Mouse (Mus musculus) hindbrain, embryonic 14.5 days (tissue): Measurements from ENCODE around the gene Kcnj8. TPM values are rescaled to one million over a fixed set of nuclear protein-coding genes. Genes with fewer than 3 reads are reported as not detected.

Experiments
- ATAC-seq: fragments of 200-750 bp; cut with Nextera tagmentation; 2 replicates; pipeline ENCODE4 v1.8.0; 2017; ENCODE audit warnings: moderate number of reproducible peaks, mild to moderate bottlenecking, moderate TSS enrichment, moderate library complexity; ENCODE audit not compliant: low FRiP score
- DNase-seq: peaks from one replicate; pipeline ENCODE4 v3.0.0-alpha.2; 2015; ENCODE audit warnings: low spot score
- H3K27ac ChIP-seq: fragments of 300-500 bp; sonication (generic); 2 replicates; pipeline ENCODE4 v1.5.1; 2014; ENCODE audit warnings: mild to moderate bottlenecking, moderate library complexity
- H3K27me3 ChIP-seq: fragments of 300-500 bp; sonication (generic); 2 replicates; pipeline ENCODE4 v1.6.1; 2014; ENCODE audit warnings: mild to moderate bottlenecking, low read length, mixed read lengths; ENCODE audit not compliant: control insufficient read depth, insufficient read depth
- H3K36me3 ChIP-seq: fragments of 300-500 bp; sonication (generic); replicated peaks from 2 replicates; pipeline ENCODE4 v1.6.1; 2014; ENCODE audit not compliant: control insufficient read depth, insufficient read depth
- H3K4me1 ChIP-seq: fragments of 300-500 bp; sonication (generic); replicated peaks from 2 replicates; pipeline ENCODE4 v1.6.1; 2014; ENCODE audit warnings: antibody characterized with exemption, low read length, mixed read lengths; ENCODE audit not compliant: control insufficient read depth, insufficient read depth
- H3K4me2 ChIP-seq: fragments of 300-500 bp; sonication (generic); replicated peaks from 2 replicates; pipeline ENCODE4 v1.6.1; 2014; ENCODE audit warnings: mild to moderate bottlenecking, moderate library complexity
- H3K4me3 ChIP-seq: fragments of 300-500 bp; sonication (generic); replicated peaks from 2 replicates; pipeline ENCODE4 v1.5.1; 2014; ENCODE audit warnings: mild to moderate bottlenecking, low read length
- H3K9ac ChIP-seq: fragments of 300-500 bp; sonication (generic); 2 replicates; pipeline ENCODE4 v1.6.1; 2014
- H3K9me3 ChIP-seq: fragments of 300-500 bp; sonication (generic); 2 replicates; pipeline ENCODE4 v1.6.1; 2016; ENCODE audit warnings: low read length; ENCODE audit not compliant: control insufficient read depth
- WGBS: fragments of 180-500 bp; shearing (Covaris S2); extraction: QIAGEN DNeasy Blood & Tissue Kit; methylation state at CpG from one replicate; pipeline ENCODE4 v1.1.7; 2014; 5-methylcytosine and 5-hydroxymethylcytosine counted together
- polyA plus RNA-seq: library from polyadenylated mRNA; unstranded; fragments of >200 nt; fragmentation: Nextera tagmentation; extraction: Ambion mirVana; gene quantifications from 2 replicates; pipeline ENCODE4 v1.2.1, GENCODE M21; 2014

Gene Kcnj8
- 12.4 and 12.9 TPM in 2 replicates for polyA plus RNA-seq

DNA sequence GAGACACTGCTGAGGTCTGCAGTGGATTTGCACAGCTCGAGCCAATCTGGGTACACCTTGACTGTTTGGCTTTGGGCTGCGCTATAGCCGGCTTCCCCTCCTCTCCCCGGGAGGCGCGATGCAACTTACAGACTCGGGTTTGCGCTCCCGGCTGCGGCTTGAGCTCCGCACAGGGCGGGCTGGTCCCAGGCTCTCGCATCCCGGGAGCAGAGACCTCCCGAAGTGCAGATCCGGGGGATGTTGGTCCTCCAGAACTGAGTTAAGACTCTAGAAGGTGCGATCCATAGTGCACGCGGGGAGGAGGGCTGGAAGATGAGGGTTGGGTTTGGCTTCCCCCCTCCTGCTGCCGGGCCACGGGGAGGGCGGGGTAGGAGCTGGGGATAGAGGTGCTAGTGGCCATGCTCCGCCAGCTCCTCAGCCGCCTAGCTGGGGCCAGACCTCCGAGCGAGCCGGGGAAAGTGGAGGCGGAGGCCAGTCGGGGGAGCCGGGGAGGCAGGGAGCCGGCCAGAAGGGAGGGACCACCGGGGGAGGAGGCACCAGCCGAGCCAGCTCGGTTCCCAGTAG is at the start of gene Kcnj8:
TSS of gene Kcnj8 (minus strand) at position 560 of the 564 bp plus-strand sequence.
- H3K4me2 ChIP-seq: peak within 1 kb of the TSS; percentile 97
- no peaks in the 10 kb centered on the region for H3K36me3 ChIP-seq
- peaks cover 59% of the 10 kb centered on the region for H3K27me3 ChIP-seq
- peaks cover 20% of the 10 kb centered on the region for H3K4me1 ChIP-seq
- H3K27ac ChIP-seq: no peak within 1 kb of the TSS
- ATAC-seq: peak; percentile 84
- no peaks in the 10 kb centered on the region for H3K9me3 ChIP-seq
- peak within 1 kb of the TSS; percentile 44 for H3K4me3 ChIP-seq
- WGBS: under 1% methylated on average over 33 of the region's 34 CpGs
- peak; percentile 40 for DNase-seq
- peak within 1 kb of the TSS; percentile 38 for H3K9ac ChIP-seq

DNA sequence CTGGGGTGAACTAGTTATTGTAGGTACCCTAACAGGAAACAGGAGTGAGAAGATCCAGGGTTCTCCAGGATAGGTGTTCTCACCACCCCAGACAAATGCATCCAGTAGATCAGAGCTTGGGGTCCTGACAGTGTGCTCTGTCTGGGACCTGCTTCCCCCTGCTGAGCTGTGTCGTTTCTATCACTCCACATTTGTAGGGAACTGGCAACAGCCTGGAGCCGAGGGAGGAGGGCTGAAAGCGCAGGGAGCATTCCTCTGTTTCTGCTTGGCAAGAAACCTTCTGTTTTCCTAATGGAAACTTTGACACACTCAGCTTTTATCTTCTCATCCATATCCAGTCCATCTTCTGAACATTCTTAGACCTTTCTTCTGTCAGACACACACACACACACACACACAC is 45.2 kb upstream of the Kcnj8 start:
- Histone ChIP-seq H3K27me3 (no peaks in the 10 kb centered on the region), H3K27ac (no peak overlapping the region), H3K9me3 (no peaks in the 10 kb centered on the region), H3K4me2 (no peak overlapping the region), H3K36me3 (no peaks in the 10 kb centered on the region), H3K9ac (no peak overlapping the region), H3K4me1 (no peaks in the 10 kb centered on the region), H3K4me3 (no peak overlapping the region)
- DNase-seq (no peak), ATAC-seq (no peak)
- WGBS: 46% methylated on average over 3 of the region's 3 CpGs

DNA sequence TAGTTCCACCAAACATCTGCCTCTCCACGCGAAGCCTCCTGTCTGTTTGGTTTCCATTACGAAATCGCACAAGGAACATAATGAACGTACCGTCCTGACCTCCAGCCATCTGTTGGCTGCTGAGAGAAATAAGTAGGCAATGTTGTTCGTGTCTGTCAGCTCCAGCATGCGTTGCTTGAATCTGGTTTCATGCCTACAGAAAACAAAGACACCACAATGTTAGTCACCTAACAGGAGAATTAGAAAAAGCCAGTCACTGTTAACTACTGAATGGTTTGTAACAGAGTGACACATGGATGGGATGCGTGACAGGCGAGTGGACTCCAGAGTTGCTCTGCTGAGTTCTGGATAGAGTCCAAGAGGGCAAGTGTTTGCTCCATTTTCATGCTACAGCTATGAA is 42.9 kb upstream of the Kcnj8 start:
- WGBS: 70% methylated on average over 10 of the region's 10 CpGs
- no peaks in the 10 kb centered on the region for H3K36me3 ChIP-seq
- no peak for DNase-seq
- peak; percentile 27; the same call in 1 of the 2 replicates for ATAC-seq
- H3K4me1 ChIP-seq: no peaks in the 10 kb centered on the region
- H3K4me2 ChIP-seq: no peak overlapping the region
- no peak overlapping the region for H3K27ac ChIP-seq
- no peaks in the 10 kb centered on the region for H3K27me3 ChIP-seq
- no peak overlapping the region for H3K9ac ChIP-seq
- no peak overlapping the region for H3K4me3 ChIP-seq
- H3K9me3 ChIP-seq: no peaks in the 10 kb centered on the region

DNA sequence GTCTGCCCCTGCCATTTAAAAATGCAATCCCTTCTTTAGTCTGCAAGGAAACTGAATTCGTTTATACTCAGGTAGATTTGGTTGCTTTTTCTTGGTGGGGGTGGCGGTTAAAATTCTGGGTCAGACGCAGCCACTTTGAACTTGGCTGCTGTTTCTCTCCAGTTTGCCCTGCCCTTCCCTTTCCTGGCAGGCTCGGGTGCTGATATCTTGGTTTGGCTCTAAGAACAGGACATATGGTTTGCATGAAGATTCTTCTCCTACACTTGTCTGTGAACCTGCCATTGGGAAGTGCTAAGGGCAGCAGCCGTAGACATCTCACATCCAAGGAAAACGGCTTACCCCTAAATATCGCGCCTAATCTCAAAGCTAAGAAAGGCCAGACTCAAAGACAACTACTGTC is 41.0 kb upstream of the Kcnj8 start:
- Histone ChIP-seq H3K4me1 (no peaks in the 10 kb centered on the region), H3K27ac (no peak overlapping the region), H3K4me2 (no peak overlapping the region), H3K9me3 (no peaks in the 10 kb centered on the region), H3K4me3 (no peak overlapping the region), H3K27me3 (no peaks in the 10 kb centered on the region), H3K36me3 (no peaks in the 10 kb centered on the region), H3K9ac (no peak overlapping the region)
- whole genome bisulfite sequencing: 89% methylated on average over 8 of the region's 8 CpGs
- DNase-seq: no peak
- ATAC-seq: no peak

DNA sequence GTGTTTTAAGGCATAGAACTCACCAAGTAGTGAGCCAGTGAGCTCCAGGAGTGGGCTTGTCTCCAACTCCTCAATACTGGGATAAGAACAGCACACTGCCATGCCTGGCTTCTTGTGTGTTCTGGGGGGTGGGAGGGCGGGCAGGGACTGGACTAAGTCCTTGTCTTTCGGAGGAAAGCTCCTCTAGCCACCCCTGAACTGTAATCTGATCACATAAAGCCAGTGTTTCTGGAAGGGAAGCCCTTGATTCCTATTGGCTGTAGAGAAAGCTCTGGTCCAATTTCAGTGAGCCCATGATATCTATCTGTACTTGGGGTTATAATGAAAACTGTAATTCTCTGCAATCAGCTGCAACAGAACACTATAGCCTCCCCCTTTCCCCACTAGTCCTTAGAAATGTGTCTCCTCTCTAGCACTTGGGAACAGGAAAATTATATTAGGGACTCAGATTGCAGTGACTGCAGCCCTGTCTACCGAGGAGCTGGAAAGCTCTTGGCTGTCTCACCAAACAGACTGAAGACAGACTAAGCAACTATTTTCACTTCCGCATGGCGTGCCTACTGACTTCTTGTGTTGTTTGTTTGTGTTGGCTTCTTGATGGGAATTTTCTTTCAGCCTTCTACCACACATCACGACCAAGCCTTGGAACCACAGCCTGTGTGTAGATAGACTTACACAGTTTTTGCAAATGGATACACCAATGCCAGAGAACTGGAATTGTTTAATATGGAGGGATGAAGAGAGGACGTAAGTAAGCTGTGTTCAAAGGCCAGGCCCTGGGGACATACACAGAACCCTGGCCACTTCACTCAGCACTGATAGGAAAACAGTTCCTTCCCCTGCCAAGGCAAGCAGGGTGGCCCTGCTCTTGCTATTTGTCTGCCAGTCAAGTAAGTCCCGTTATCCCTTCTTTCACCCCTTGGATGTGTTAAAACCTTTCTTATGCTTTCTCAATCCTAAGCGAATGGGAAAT is 38.3 kb upstream of the Kcnj8 start:
- H3K4me1 ChIP-seq: no peaks in the 10 kb centered on the region
- H3K4me2 ChIP-seq: no peak overlapping the region
- no peak overlapping the region for H3K27ac ChIP-seq
- no peaks in the 10 kb centered on the region for H3K36me3 ChIP-seq
- ATAC-seq: no peak
- DNase-seq: no peak
- no peaks in the 10 kb centered on the region for H3K27me3 ChIP-seq
- no peak overlapping the region for H3K4me3 ChIP-seq
- WGBS: 76% methylated on average over 9 of the region's 9 CpGs
- H3K9ac ChIP-seq: no peak overlapping the region
- H3K9me3 ChIP-seq: no peaks in the 10 kb centered on the region

DNA sequence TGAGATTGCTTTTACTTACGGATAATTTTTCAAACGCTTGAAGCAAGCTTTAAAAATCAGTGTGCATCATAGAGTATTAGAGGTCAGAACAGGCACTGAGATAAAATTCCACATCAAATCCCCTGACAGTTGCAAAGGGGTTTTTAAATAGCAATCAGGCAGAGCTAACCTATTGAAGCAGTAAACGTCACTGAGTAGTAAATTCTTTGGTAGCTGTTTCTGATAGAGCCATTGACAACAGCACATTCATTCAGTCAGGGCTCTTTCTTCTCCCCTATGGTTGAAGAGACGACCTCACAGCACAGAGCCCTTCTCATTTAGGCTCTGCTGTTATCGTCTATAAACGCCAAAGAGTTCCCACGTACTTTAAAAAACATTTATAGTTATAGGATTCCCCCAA is 35.7 kb upstream of the Kcnj8 start:
- DNase-seq (no peak), ATAC-seq (no peak)
- Histone ChIP-seq H3K36me3 (no peaks in the 10 kb centered on the region), H3K9me3 (no peaks in the 10 kb centered on the region), H3K27me3 (no peaks in the 10 kb centered on the region), H3K4me3 (no peak overlapping the region), H3K4me2 (no peak overlapping the region), H3K4me1 (no peaks in the 10 kb centered on the region), H3K27ac (no peak overlapping the region), H3K9ac (no peak overlapping the region)
- WGBS: 61% methylated on average over 7 of the region's 7 CpGs

DNA sequence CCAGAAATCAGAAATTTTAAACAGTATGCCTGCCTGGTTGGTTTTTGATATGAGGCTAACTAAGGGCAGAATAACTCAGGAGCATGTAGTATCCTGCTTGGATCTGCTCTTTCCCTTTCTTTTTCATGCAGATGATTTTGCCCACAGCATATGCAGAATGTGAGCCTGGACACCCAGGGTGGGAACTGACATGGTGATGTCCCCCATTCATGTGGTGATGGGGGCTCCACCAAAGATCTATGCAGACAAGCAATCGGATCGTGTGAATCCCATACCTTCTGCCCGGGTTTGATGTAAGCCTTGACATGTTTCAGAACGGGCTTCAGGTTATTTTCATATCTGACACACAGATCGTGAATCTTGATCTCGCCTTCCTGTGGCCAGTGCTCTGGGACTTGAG is 31.4 kb upstream of the Kcnj8 start:
- no peaks in the 10 kb centered on the region for H3K36me3 ChIP-seq
- no peak overlapping the region for H3K4me3 ChIP-seq
- ATAC-seq: no peak
- WGBS: 62% methylated on average over 6 of the region's 6 CpGs
- H3K4me2 ChIP-seq: no peak overlapping the region
- no peaks in the 10 kb centered on the region for H3K4me1 ChIP-seq
- H3K27ac ChIP-seq: no peak overlapping the region
- no peak overlapping the region for H3K9ac ChIP-seq
- no peak for DNase-seq
- H3K27me3 ChIP-seq: no peaks in the 10 kb centered on the region
- H3K9me3 ChIP-seq: no peaks in the 10 kb centered on the region

DNA sequence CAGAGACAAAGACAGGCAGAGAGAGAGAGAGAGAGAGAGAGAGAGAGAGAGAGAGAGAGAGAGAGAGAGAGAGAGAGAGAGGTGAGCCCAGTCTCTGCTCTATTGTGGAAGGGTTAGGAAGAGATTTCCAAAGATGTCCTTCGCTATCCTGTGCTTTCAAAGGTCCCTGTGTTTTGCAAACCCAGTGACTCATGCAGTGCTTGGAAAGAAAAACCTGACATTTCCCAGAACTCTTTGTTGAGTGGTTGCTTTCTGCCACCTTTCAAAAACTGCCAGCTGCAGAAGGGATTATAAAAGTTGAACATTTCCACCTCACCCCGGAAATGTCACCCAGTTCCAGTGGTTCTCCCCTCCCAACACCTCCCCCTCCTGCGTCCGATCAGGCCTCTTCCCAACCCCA is 7.4 kb upstream of the Kcnj8 start:
- H3K9ac ChIP-seq: no peak overlapping the region
- H3K27me3 ChIP-seq: no peaks in the 10 kb centered on the region
- no peak for DNase-seq
- ATAC-seq: no peak
- no peak overlapping the region for H3K4me2 ChIP-seq
- H3K4me3 ChIP-seq: no peak overlapping the region
- no peaks in the 10 kb centered on the region for H3K9me3 ChIP-seq
- H3K4me1 ChIP-seq: no peaks in the 10 kb centered on the region
- H3K27ac ChIP-seq: no peak overlapping the region
- 89% methylated on average over 4 of the region's 4 CpGs for WGBS
- H3K36me3 ChIP-seq: no peaks in the 10 kb centered on the region

DNA sequence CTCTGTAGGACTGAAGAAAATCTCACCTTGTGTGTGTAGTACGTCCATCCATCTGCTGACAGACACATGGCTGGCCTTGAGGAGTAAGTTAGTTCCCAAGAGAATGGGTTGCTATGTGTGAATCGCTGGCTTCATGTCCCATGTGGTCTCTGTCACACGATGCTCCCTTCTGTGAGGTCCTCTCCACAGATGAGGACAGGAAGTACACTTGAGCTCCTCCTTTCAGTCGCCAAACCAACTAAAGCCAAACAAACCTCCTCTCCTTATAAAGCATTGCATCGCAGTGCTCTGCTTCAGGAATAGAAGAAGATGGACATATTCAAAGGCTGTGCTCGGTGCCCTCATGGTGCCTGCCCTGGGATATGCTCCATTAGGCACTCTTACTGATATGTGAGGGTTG is 6.4 kb upstream of the Kcnj8 start:
- WGBS: 89% methylated on average over 6 of the region's 6 CpGs
- Histone ChIP-seq H3K27me3 (peaks cover 4% of the 10 kb centered on the region), H3K4me2 (no peak overlapping the region), H3K4me1 (no peaks in the 10 kb centered on the region), H3K27ac (no peak overlapping the region), H3K36me3 (no peaks in the 10 kb centered on the region), H3K9me3 (no peaks in the 10 kb centered on the region), H3K4me3 (no peak overlapping the region), H3K9ac (no peak overlapping the region)
- ATAC-seq (no peak), DNase-seq (no peak)
